Mouse (Mus musculus) kidney, postnatal 0 days (tissue): ENCODE measurements at regions not wholly inside any gene's neighbourhood (a gene's known extent, or its start where the extent isn't known, plus 50 kb on each side); places are given as distances from the start of the nearest gene placed in this dataset.

Source experiments
- ATAC-seq: fragments of 200-750 bp; cut with Nextera tagmentation; replicated peaks from 2 replicates; pipeline ENCODE4 v1.8.0; 2017; ENCODE audit warnings: low read depth, moderate number of reproducible peaks, moderate TSS enrichment, moderate library complexity; ENCODE audit not compliant: low FRiP score
- DNase-seq: peaks from one replicate; pipeline ENCODE4 v3.0.0-alpha.2; 2016; ENCODE audit warnings: low spot score
- H3K27ac ChIP-seq: fragments of 300-500 bp; sonication (generic); 2 replicates; pipeline ENCODE4 v1.5.1; 2014; ENCODE audit warnings: mild to moderate bottlenecking
- H3K27me3 ChIP-seq: fragments of 300-500 bp; sonication (generic); 2 replicates; pipeline ENCODE4 v1.6.1; 2014; ENCODE audit warnings: low read length, mixed read lengths; ENCODE audit not compliant: insufficient read depth
- H3K36me3 ChIP-seq: fragments of 300-500 bp; sonication (generic); 2 replicates; pipeline ENCODE4 v1.6.1; 2014; ENCODE audit warnings: low read length, mixed read lengths; ENCODE audit not compliant: insufficient read depth
- H3K4me1 ChIP-seq: fragments of 300-500 bp; sonication (generic); replicated peaks from 2 replicates; pipeline ENCODE4 v1.6.1; 2014; ENCODE audit warnings: antibody characterized with exemption, low read length, mixed read lengths; ENCODE audit not compliant: insufficient read depth
- H3K4me2 ChIP-seq: fragments of 300-500 bp; sonication (generic); 2 replicates; pipeline ENCODE4 v1.6.1; 2014; ENCODE audit warnings: mild to moderate bottlenecking, low read length, moderate library complexity, mixed read lengths
- H3K4me3 ChIP-seq: fragments of 300-500 bp; sonication (generic); replicated peaks from 2 replicates; pipeline ENCODE4 v1.5.1; 2014; ENCODE audit warnings: low read depth, low read length
- H3K9ac ChIP-seq: fragments of 300-500 bp; sonication (generic); 2 replicates; pipeline ENCODE4 v1.6.1; 2014; ENCODE audit warnings: low read depth, low read length
- H3K9me3 ChIP-seq: fragments of 300-500 bp; sonication (generic); replicated peaks from 2 replicates; pipeline ENCODE4 v1.6.1; 2016; ENCODE audit warnings: low read length, inconsistent platforms, mixed read lengths
- CTCF ChIP-seq: IDR thresholded peaks from 2 replicates; pipeline ENCODE4 v1.5.1; 2016; ENCODE audit warnings: antibody characterized with exemption, low read depth, mild to moderate bottlenecking, moderate library complexity
- WGBS: fragments of 180-500 bp; shearing (Covaris S2); extraction: QIAGEN DNeasy Blood & Tissue Kit; methylation state at CpG from one replicate; pipeline ENCODE4 v1.1.7; 2014; 5-methylcytosine and 5-hydroxymethylcytosine counted together

DNA sequence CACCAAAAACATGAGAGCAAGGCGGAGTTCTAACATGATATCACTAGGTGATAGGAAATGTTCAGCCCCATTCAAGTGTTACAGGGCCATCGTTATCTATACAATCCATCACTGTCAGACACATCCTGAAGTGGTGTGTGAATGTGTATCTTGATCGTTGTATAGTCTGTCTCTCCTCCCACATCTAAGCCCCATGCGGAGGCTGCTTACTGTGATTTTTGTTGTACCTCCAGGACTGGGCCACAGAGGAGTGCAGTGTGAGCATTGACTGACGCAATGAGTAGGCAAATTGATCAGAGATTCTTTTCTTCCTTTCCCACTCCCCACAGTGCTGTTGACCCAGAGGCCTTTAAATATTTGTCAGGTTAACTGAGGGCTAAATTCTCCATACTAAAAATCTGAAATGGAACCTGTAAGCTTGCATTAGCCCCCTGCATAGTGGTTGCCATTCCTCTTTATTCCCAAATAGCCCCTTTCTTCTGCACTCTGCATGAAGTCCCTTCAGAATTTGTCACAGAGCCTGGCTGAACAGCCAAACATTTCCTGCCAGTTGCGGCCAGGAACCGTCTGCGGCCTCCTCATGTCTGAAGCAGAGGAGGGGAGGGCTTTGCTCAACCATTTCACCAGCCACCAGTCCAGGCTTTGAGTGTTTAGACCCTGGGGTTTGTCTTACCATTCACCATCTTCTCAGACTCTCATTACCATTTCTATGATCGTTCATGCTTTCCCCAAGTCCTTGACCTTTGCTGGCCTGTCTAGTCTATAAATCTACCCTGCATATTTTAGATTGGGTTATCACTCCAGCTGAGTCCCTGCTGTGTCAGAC is 119.3 kb downstream of the Ttc8 start:
- Histone ChIP-seq H3K9me3 (no peaks in the 10 kb centered on the region), H3K4me2 (no peak overlapping the region), H3K9ac (no peak overlapping the region), H3K27ac (no peak overlapping the region), H3K36me3 (no peaks in the 10 kb centered on the region), H3K4me3 (no peak overlapping the region), H3K4me1 (no peaks in the 10 kb centered on the region), H3K27me3 (no peaks in the 10 kb centered on the region)
- no peak for DNase-seq
- 46% methylated on average over 9 of the region's 9 CpGs for WGBS
- no peak for ATAC-seq
- no peak for TF ChIP-seq CTCF

DNA sequence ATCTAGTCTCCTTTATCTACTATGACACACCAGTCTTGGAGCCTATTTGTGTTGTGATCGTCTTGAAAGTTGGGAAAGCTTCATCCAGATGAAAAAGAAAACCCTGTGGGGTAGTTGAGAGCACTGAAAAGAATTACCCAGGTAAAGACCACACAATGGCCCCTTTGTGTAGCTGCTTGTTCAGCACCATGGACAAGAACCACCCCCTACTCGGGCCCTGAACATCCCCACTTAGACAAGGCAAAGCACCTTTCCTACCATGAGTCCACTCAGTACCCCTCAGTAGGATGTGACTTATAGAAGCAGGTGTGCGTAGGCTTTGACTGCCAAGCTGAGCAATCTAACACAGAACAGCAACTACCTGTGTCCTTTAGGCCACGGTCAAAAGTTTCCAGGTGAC is 121.2 kb downstream of the Ttc8 start:
- no peak overlapping the region for H3K4me2 ChIP-seq
- DNase-seq (peak; percentile 25), ATAC-seq (no peak)
- H3K4me3 ChIP-seq = no peak overlapping the region
- no peaks in the 10 kb centered on the region for H3K36me3 ChIP-seq
- no peaks in the 10 kb centered on the region for H3K27me3 ChIP-seq
- H3K9me3 ChIP-seq = no peaks in the 10 kb centered on the region
- H3K27ac ChIP-seq = no peak overlapping the region
- 59% methylated on average over 4 of the region's 4 CpGs for WGBS
- no peaks in the 10 kb centered on the region for H3K4me1 ChIP-seq
- H3K9ac ChIP-seq = no peak overlapping the region
- TF ChIP-seq CTCF = no peak

DNA sequence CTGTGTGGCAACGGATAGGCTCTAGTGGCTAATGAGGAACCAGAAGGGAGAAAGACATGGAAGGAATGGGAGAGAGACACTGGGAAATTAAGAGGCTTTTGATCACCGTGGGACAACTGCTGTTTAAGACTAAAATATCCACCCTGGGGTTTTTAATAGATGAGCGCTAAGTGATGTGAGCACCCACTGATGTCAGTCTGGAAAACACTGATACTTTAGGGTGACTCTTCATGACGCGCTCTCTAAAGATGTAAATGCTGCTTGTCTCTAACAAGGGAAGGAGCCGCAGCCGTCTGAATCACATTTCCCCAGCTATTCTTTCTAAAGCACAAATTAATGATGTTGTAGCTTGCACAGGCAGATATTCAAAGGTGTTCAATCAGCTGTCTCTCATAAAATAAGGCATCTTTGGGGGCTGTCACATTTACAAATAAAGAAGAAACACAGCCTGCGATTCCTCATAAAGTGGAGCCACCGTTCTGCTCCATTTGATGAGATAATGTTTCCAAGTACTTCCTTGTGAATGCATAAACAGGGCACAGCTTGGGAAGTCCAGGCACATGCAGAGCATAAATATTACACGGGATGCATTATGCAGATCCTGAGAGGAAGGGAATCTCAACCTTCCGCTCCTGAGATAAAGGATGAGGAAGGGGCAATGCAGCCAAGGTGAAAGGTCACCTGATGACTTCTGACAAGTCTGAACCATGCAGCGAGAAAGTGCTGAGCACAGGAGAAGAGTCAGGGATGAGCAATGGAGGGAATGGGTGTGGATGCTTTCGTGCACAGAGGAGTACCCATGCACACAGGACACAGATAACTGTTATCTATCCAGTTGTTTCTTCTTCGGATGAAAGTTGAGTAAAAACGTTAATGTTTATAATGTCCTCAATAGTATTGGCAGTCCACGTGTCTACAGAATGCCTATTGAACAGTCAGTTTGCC is 122.8 kb downstream of the Ttc8 start:
- 66% methylated on average over 16 of the region's 16 CpGs for WGBS
- H3K36me3 ChIP-seq = no peaks in the 10 kb centered on the region
- no peak overlapping the region for H3K4me3 ChIP-seq
- ATAC-seq = no peak
- no peak overlapping the region for H3K9ac ChIP-seq
- no peaks in the 10 kb centered on the region for H3K4me1 ChIP-seq
- DNase-seq = no peak
- no peaks in the 10 kb centered on the region for H3K27me3 ChIP-seq
- no peak overlapping the region for H3K4me2 ChIP-seq
- no peaks in the 10 kb centered on the region for H3K9me3 ChIP-seq
- H3K27ac ChIP-seq = no peak overlapping the region
- TF ChIP-seq CTCF = no peak

DNA sequence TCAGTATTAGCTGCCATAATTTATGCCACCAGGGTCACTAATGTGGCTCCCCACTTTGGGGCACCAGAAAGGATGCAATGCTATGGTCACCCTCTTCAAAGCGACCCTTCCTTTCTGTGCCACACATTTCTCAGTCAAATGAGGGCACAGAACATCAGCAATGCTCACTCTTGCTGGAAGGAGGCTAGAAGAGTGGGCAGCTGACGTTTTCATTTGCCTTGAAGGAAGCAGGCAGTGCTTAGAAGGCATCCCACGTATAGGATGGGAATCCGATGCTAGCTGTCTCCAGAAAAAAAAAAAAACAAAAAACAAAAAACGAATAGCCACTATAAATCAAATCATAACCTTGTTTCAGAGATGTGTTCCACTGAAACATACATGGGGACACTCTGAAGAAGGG is 124.1 kb downstream of the Ttc8 start:
- Histone ChIP-seq H3K27ac (no peak overlapping the region), H3K4me1 (no peaks in the 10 kb centered on the region), H3K36me3 (no peaks in the 10 kb centered on the region), H3K9me3 (no peaks in the 10 kb centered on the region), H3K4me2 (no peak overlapping the region), H3K9ac (no peak overlapping the region), H3K4me3 (no peak overlapping the region), H3K27me3 (no peaks in the 10 kb centered on the region)
- 34% methylated on average over 5 of the region's 5 CpGs for WGBS
- DNase-seq (no peak), ATAC-seq (no peak)
- no peak for TF ChIP-seq CTCF

DNA sequence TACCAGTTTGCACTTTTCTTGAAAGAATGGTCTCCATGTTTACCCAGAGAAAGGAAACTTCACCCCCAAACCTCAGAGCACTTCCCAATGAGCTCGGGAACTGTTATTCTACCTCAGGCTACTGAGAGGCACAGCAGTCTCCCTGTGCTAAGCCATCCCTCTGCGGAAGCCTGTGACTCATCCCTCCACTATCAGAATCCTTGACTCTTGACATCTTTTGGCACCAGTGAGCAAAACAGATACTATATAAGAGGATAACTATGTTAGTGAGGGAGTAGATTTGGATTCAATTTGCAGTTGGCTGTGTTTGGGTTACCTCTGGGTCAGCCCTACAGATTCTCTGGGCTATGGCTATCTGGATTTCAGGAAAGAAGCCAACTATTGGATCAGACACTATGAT is 130.1 kb downstream of the Ttc8 start:
- no peak for TF ChIP-seq CTCF
- H3K9ac ChIP-seq = no peak overlapping the region
- WGBS = 66% methylated on average over 2 of the region's 2 CpGs
- no peak for DNase-seq
- H3K4me2 ChIP-seq = no peak overlapping the region
- H3K36me3 ChIP-seq = no peaks in the 10 kb centered on the region
- no peak for ATAC-seq
- H3K27me3 ChIP-seq = no peaks in the 10 kb centered on the region
- H3K4me3 ChIP-seq = no peak overlapping the region
- no peaks in the 10 kb centered on the region for H3K4me1 ChIP-seq
- no peaks in the 10 kb centered on the region for H3K9me3 ChIP-seq
- H3K27ac ChIP-seq = no peak overlapping the region

DNA sequence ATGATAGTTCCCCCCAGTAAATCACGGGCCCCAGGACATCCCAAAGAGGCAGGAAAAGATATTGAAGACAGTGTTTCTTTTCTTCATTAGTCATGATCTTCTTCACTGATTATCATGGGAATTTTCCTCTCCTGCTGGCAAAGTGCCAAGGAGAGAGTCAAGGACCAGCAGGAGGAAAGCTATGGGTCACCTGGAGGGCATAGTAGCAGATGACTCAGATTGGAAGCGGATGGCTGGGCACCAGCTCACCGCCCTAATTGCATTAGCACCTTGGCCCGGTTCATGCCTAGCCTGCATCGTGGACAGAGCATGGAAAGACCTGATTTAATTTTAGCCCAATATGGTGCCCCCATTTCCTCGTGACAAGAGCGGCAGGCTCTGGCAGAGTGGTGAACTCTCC is 132.2 kb downstream of the Ttc8 start:
- H3K4me1 ChIP-seq = no peaks in the 10 kb centered on the region
- H3K4me2 ChIP-seq = no peak overlapping the region
- H3K36me3 ChIP-seq = no peaks in the 10 kb centered on the region
- 59% methylated on average over 7 of the region's 7 CpGs for whole genome bisulfite sequencing
- DNase-seq = peak; percentile 32
- ATAC-seq = peak; percentile 78
- no peak overlapping the region for H3K27ac ChIP-seq
- no peaks in the 10 kb centered on the region for H3K27me3 ChIP-seq
- no peak overlapping the region for H3K4me3 ChIP-seq
- H3K9me3 ChIP-seq = no peaks in the 10 kb centered on the region
- TF ChIP-seq CTCF = no peak
- H3K9ac ChIP-seq = no peak overlapping the region
